Mouse (Mus musculus) G1E-ER4 (cell line): ENCODE results near the gene Olfr967. TPM values are rescaled to one million over a fixed set of nuclear protein-coding genes. Genes with fewer than 3 reads are reported as not detected.

Source experiments
- GATA1 ChIP-seq: IDR thresholded peaks from one replicate; pipeline ENCODE4 v1.8.0; 2012; ENCODE audit warnings: low read length, inconsistent platforms
- polyA plus RNA-seq: library from polyadenylated mRNA; stranded (reverse); fragments of >175 nt; gene quantifications from 2 replicates; pipeline ENCODE4 v1.2.3, GENCODE M21; 2012

Gene Olfr967
- not detected in 2 replicates for polyA plus RNA-seq

GRCm38 (mm10) chr9:39745949-39746348 is at the start of gene Olfr967:
Gene Olfr967, plus strand, starts transcription at chr9:39746249.
- TF ChIP-seq GATA1: no peak

GRCm38 (mm10) chr9:39707017-39707416 is 39.0 kb upstream of the Olfr967 start, which contains the start of gene Olfr149:
Gene Olfr149, minus strand, starts transcription at chr9:39707117.
- no peak for TF ChIP-seq GATA1

DNA sequence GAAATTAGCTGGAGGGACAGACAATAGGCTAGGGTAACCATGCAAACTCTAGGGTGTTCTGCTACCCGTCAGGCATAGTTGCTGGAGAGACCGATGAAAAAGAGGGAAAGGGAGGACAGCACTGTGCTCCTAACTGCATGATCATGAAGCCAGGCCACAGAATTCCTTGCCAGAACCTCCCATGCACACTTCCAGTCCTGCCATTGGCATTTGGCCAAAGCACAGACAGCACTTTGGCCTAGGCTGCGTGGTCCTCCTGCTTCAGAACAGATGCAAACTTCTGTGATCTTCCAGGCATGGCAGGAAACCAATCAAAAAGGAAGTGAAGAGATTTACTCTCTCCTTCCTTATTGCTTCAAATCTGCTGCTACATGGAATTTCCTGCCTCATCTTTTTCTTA is 37.1 kb upstream of the Olfr967 start:
- no peak for TF ChIP-seq GATA1

- no peak for TF ChIP-seq GATA1
These were observed 35.0 kb upstream of the Olfr967 start, which contains the start of gene Olfr965 for GRCm38 (mm10) chr9:39711053-39711452. Gene Olfr965, plus strand, starts transcription at chr9:39711353.

GRCm38 (mm10) chr9:39730678-39731077 is 15.4 kb upstream of the Olfr967 start, which contains the start of gene Olfr150:
Gene Olfr150, plus strand, starts transcription at chr9:39730978.
- no peak for TF ChIP-seq GATA1

DNA sequence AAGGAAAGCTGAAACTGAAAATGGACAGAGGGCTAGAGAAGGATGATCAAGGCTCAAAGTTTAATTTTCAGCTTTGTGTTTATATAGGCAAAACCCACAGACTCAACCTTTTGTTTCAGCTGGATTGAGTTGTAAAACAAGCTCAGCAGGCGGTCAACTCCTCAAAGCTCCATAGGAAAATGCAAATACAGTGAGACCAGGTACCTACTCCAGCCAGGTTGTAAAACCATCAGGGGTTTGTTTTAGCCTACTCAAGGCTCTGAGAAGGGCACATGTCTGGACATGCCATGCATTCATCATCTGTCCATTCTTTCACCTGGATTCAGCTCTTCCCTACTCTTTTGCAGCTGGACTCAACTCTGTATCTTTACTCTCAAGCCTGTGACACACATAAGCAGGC is 5.3 kb upstream of the Olfr967 start:
- TF ChIP-seq GATA1: no peak

DNA sequence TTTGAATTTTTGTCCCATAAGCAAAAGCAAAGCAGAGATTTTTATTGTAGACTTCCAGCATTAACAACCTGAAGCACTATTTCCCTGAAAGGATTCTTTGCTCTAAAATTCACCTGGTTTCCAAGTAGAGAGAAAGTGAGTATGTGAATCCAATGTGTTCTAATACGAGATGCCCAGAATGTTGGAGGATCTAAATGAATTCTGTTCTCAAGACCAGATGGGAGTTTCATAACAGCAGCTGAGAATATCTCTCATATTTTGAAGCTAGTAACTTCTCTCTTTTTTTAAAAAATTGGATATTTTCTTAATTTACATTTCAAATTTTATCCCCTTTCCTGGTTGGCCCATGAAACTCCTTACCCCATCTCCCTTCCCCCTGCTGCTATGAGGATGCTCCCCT is 379 bp downstream of the Olfr967 start:
- no peak for TF ChIP-seq GATA1

DNA sequence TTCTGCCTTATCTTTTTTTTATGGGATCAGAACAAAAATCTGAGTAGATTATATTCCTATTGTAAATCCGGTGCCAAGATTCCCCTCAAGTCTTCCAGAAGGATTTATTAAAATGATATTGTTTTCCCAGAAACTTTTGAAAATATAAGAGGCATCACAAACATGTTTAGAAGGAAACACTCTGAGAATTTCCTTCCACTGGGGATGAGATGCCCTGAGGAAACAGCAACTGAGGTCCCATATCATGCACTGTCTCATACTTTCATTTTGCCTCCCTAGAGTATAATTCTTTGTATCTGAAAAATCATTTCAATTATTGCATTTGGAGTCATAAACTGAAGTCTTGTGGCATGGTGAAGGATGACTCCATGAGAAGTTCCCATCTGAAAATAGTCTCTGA is 37.1 kb downstream of the Olfr967 start, which contains the start of gene Olfr968:
Gene Olfr968, minus strand, starts transcription at position 101 of the 400 bp plus-strand sequence.
- TF ChIP-seq GATA1: no peak

DNA sequence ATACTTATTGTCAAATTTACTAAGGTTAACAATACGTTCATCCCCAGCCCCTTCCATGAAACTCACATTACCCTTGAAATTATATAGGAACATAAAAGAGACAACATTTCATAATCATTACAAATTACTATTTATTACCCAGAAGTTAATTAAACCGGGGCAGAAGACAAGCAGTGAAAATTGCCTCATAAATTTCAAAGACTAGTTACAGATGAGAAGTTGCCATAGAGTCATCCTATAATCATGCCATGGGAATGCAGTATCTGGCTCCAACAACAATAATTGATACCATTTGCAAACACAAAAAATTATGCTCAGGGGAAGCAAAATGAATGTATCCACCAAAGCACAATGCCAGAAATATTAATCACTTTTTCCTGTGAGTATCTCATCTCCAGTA is 44.5 kb downstream of the Olfr967 start, which contains the start of gene Olfr969:
Gene Olfr969, plus strand, starts transcription at position 388 of the 400 bp plus-strand sequence.
- TF ChIP-seq GATA1: no peak

Other genes starting within 250 kb of the Olfr967 start
- gene Olfr957, start 230.4 kb upstream of the Olfr967 start, polyA plus RNA-seq: not detected in 2 replicates
- gene Olfr958, start 192.2 kb upstream of the Olfr967 start, polyA plus RNA-seq: not detected in 2 replicates
- not detected in 2 replicates for gene Olfr959, start 170.7 kb upstream of the Olfr967 start, polyA plus RNA-seq
- gene AW551984, start 141.8 kb upstream of the Olfr967 start, polyA plus RNA-seq: not detected in 2 replicates
- not detected in 2 replicates for gene Olfr148, start 135.6 kb upstream of the Olfr967 start, polyA plus RNA-seq
- gene Olfr960, start 124.9 kb upstream of the Olfr967 start, polyA plus RNA-seq: not detected in 2 replicates
- not detected in 2 replicates for gene Olfr961, start 101.2 kb upstream of the Olfr967 start, polyA plus RNA-seq
- not detected in 2 replicates for gene Olfr963, start 79.0 kb upstream of the Olfr967 start, polyA plus RNA-seq
- gene Olfr149, start 39.1 kb upstream of the Olfr967 start, polyA plus RNA-seq: not detected in 2 replicates
- not detected in 2 replicates for gene Olfr965, start 34.9 kb upstream of the Olfr967 start, polyA plus RNA-seq
- gene Olfr150, start 15.3 kb upstream of the Olfr967 start, polyA plus RNA-seq: not detected in 2 replicates
- not detected in 2 replicates for gene Olfr968, start 37.0 kb downstream of the Olfr967 start, polyA plus RNA-seq
- gene Olfr969, start 44.7 kb downstream of the Olfr967 start, polyA plus RNA-seq: not detected in 2 replicates
- not detected in 2 replicates for gene Olfr970, start 62.6 kb downstream of the Olfr967 start, polyA plus RNA-seq
- not detected in 2 replicates for gene Olfr971, start 90.6 kb downstream of the Olfr967 start, polyA plus RNA-seq
- not detected in 2 replicates for gene Olfr972, start 120.2 kb downstream of the Olfr967 start, polyA plus RNA-seq
- gene Olfr229, start 161.1 kb downstream of the Olfr967 start, polyA plus RNA-seq: not detected in 2 replicates
- gene Olfr974, start 191.3 kb downstream of the Olfr967 start, polyA plus RNA-seq: not detected in 2 replicates
- not detected in 2 replicates for gene Olfr975, start 205.8 kb downstream of the Olfr967 start, polyA plus RNA-seq
- not detected in 2 replicates for gene Olfr976, start 214.9 kb downstream of the Olfr967 start, polyA plus RNA-seq
- gene Olfr978, start 245.9 kb downstream of the Olfr967 start, polyA plus RNA-seq: not detected in 2 replicates